Mouse (Mus musculus): ENCODE data around the gene Tmem229b. TPM values are rescaled to one million over a fixed set of nuclear protein-coding genes. Genes with fewer than 3 reads are reported as not detected.

Gene Tmem229b
- total and polyA plus RNA-seq, 2 experiments from 2014 or later = 54.8 to 153 TPM

- ATAC-seq (no peak), DNase-seq (no peak)
- H3K4me2 ChIP-seq (ENCODE audit: low read depth) = no peak overlapping the region
- H3K27ac ChIP-seq (ENCODE audit: low read depth, low read length) = no peak overlapping the region
- H3K4me1 ChIP-seq (ENCODE audit: insufficient read depth) = no peaks in the 10 kb centered on the region
- 56% methylated on average over 6 of the region's 6 CpGs for WGBS
- no peaks in the 10 kb centered on the region for H3K36me3 ChIP-seq (ENCODE audit: insufficient read depth)
- H3K27me3 ChIP-seq (ENCODE audit: insufficient read depth, low read length) = no peaks in the 10 kb centered on the region
- no peak for TF ChIP-seq CTCF (IDR thresholded peaks at IDR 0.05; ENCODE audit: low read depth)
- no peak overlapping the region for H3K4me3 ChIP-seq (ENCODE audit: low read depth, low read length)
- H3K9ac ChIP-seq = no peak overlapping the region
- H3K9me3 ChIP-seq (ENCODE audit: low read length) = no peaks in the 10 kb centered on the region
Observed at GRCm38 (mm10) chr12:79046171-79046570, 38.7 kb upstream of the Tmem229b start.

GRCm38 (mm10) chr12:79044668-79045067, 37.2 kb upstream of the Tmem229b start:
- 86% methylated on average over 8 of the region's 8 CpGs for WGBS
- no peaks in the 10 kb centered on the region for H3K27me3 ChIP-seq (ENCODE audit: insufficient read depth, low read length)
- H3K9me3 ChIP-seq (ENCODE audit: low read length) = no peaks in the 10 kb centered on the region
- DNase-seq = no peak
- no peaks in the 10 kb centered on the region for H3K4me1 ChIP-seq (ENCODE audit: insufficient read depth)
- H3K27ac ChIP-seq (ENCODE audit: low read depth, low read length) = no peak overlapping the region
- H3K4me2 ChIP-seq (ENCODE audit: low read depth) = no peak overlapping the region
- no peaks in the 10 kb centered on the region for H3K36me3 ChIP-seq (ENCODE audit: insufficient read depth)
- H3K9ac ChIP-seq = no peak overlapping the region
- no peak overlapping the region for H3K4me3 ChIP-seq (ENCODE audit: low read depth, low read length)
- ATAC-seq = no peak
- TF ChIP-seq CTCF (IDR thresholded peaks at IDR 0.05; ENCODE audit: low read depth) = no peak

- no peak overlapping the region for H3K4me2 ChIP-seq (ENCODE audit: low read depth)
- no peaks in the 10 kb centered on the region for H3K9me3 ChIP-seq (ENCODE audit: low read length)
- H3K27ac ChIP-seq (ENCODE audit: low read depth, low read length) = no peak overlapping the region
- no peak overlapping the region for H3K4me3 ChIP-seq (ENCODE audit: low read depth, low read length)
- no peak for TF ChIP-seq CTCF (IDR thresholded peaks at IDR 0.05; ENCODE audit: low read depth)
- H3K36me3 ChIP-seq (ENCODE audit: insufficient read depth) = no peaks in the 10 kb centered on the region
- H3K9ac ChIP-seq = no peak overlapping the region
- DNase-seq (no peak), ATAC-seq (no peak)
- no peaks in the 10 kb centered on the region for H3K27me3 ChIP-seq (ENCODE audit: insufficient read depth, low read length)
- H3K4me1 ChIP-seq (ENCODE audit: insufficient read depth) = no peaks in the 10 kb centered on the region
Observed at GRCm38 (mm10) chr12:79041436-79041835, 34.0 kb upstream of the Tmem229b start.

GRCm38 (mm10) chr12:79040201-79040827, 32.9 kb upstream of the Tmem229b start:
- WGBS = 91% methylated on average over 11 of the region's 11 CpGs
- Histone ChIP-seq H3K27ac (ENCODE audit: low read depth, low read length) (no peak overlapping the region), H3K4me1 (ENCODE audit: insufficient read depth) (no peaks in the 10 kb centered on the region), H3K36me3 (ENCODE audit: insufficient read depth) (no peaks in the 10 kb centered on the region), H3K9ac (no peak overlapping the region), H3K4me2 (ENCODE audit: low read depth) (no peak overlapping the region), H3K9me3 (ENCODE audit: low read length) (no peaks in the 10 kb centered on the region), H3K4me3 (ENCODE audit: low read depth, low read length) (no peak overlapping the region), H3K27me3 (ENCODE audit: insufficient read depth, low read length) (no peaks in the 10 kb centered on the region)
- no peak for ATAC-seq
- no peak for TF ChIP-seq CTCF (IDR thresholded peaks at IDR 0.05; ENCODE audit: low read depth)
- DNase-seq = no peak

GRCm38 (mm10) chr12:79039708-79040107, 32.3 kb upstream of the Tmem229b start:
- no peak for TF ChIP-seq CTCF (IDR thresholded peaks at IDR 0.05; ENCODE audit: low read depth)
- no peaks in the 10 kb centered on the region for H3K4me1 ChIP-seq (ENCODE audit: insufficient read depth)
- H3K36me3 ChIP-seq (ENCODE audit: insufficient read depth) = no peaks in the 10 kb centered on the region
- H3K27ac ChIP-seq (ENCODE audit: low read depth, low read length) = no peak overlapping the region
- no peak for DNase-seq
- 74% methylated on average over 8 of the region's 8 CpGs for WGBS
- H3K4me3 ChIP-seq (ENCODE audit: low read depth, low read length) = no peak overlapping the region
- ATAC-seq = no peak
- no peaks in the 10 kb centered on the region for H3K27me3 ChIP-seq (ENCODE audit: insufficient read depth, low read length)
- H3K4me2 ChIP-seq (ENCODE audit: low read depth) = no peak overlapping the region
- H3K9me3 ChIP-seq (ENCODE audit: low read length) = no peaks in the 10 kb centered on the region
- no peak overlapping the region for H3K9ac ChIP-seq

GRCm38 (mm10) chr12:79035349-79035748, 27.9 kb upstream of the Tmem229b start:
- Histone ChIP-seq H3K36me3 (ENCODE audit: insufficient read depth) (no peaks in the 10 kb centered on the region), H3K27me3 (ENCODE audit: insufficient read depth, low read length) (no peaks in the 10 kb centered on the region), H3K4me2 (ENCODE audit: low read depth) (no peak overlapping the region), H3K9me3 (ENCODE audit: low read length) (no peaks in the 10 kb centered on the region), H3K9ac (no peak overlapping the region), H3K4me1 (ENCODE audit: insufficient read depth) (no peaks in the 10 kb centered on the region), H3K4me3 (ENCODE audit: low read depth, low read length) (no peak overlapping the region), H3K27ac (ENCODE audit: low read depth, low read length) (no peak overlapping the region)
- TF ChIP-seq CTCF (IDR thresholded peaks at IDR 0.05; ENCODE audit: low read depth) = no peak
- 54% methylated on average over 3 of the region's 3 CpGs for WGBS
- DNase-seq = no peak
- ATAC-seq = no peak

- DNase-seq (no peak), ATAC-seq (no peak)
- H3K9ac ChIP-seq = no peak overlapping the region
- 99% methylated on average over 2 of the region's 2 CpGs for WGBS
- no peak overlapping the region for H3K4me3 ChIP-seq (ENCODE audit: low read depth, low read length)
- no peaks in the 10 kb centered on the region for H3K27me3 ChIP-seq (ENCODE audit: insufficient read depth, low read length)
- no peaks in the 10 kb centered on the region for H3K4me1 ChIP-seq (ENCODE audit: insufficient read depth)
- no peak overlapping the region for H3K4me2 ChIP-seq (ENCODE audit: low read depth)
- no peaks in the 10 kb centered on the region for H3K9me3 ChIP-seq (ENCODE audit: low read length)
- no peak for TF ChIP-seq CTCF (IDR thresholded peaks at IDR 0.05; ENCODE audit: low read depth)
- no peaks in the 10 kb centered on the region for H3K36me3 ChIP-seq (ENCODE audit: insufficient read depth)
- H3K27ac ChIP-seq (ENCODE audit: low read depth, low read length) = no peak overlapping the region
Observed at GRCm38 (mm10) chr12:79034331-79034730, 26.9 kb upstream of the Tmem229b start.
